Mouse (Mus musculus) liver, embryonic 13.5 days (tissue): ENCODE data around the gene Ppp1r8. TPM values are rescaled to one million over a fixed set of nuclear protein-coding genes. Genes with fewer than 3 reads are reported as not detected.
A peak's percentile ranks its signal among the peaks of the same experiment; 100 is the strongest.
"Not testable (repeated sequence)": the region's sequence is repeated elsewhere in the genome, so short reads cannot be mapped to it uniquely, and the experiment has no call there.

ENCODE experiments used
- ATAC-seq: fragments of 200-750 bp; cut with Nextera tagmentation; 2 replicates; pipeline ENCODE4 v1.8.0; 2017; ENCODE audit warnings: low read depth, mild to moderate bottlenecking, moderate number of reproducible peaks, moderate library complexity
- DNase-seq: peaks from one replicate; pipeline ENCODE4 v3.0.0; 2022
- H3K27ac ChIP-seq: fragments of 300-500 bp; sonication (generic); 2 replicates; pipeline ENCODE4 v1.5.1; 2015; ENCODE audit warnings: moderate library complexity, mild to moderate bottlenecking, inconsistent platforms
- H3K27me3 ChIP-seq: fragments of 300-500 bp; sonication (generic); 2 replicates; pipeline ENCODE4 v1.6.1; 2015; ENCODE audit warnings: mild to moderate bottlenecking, inconsistent platforms
- H3K36me3 ChIP-seq: fragments of 300-500 bp; sonication (generic); 2 replicates; pipeline ENCODE4 v1.6.1; 2015; ENCODE audit warnings: mild to moderate bottlenecking, inconsistent platforms
- H3K4me1 ChIP-seq: fragments of 300-500 bp; sonication (generic); replicated peaks from 2 replicates; pipeline ENCODE4 v1.6.1; 2015; ENCODE audit warnings: inconsistent platforms
- H3K4me2 ChIP-seq: fragments of 300-500 bp; sonication (generic); 2 replicates; pipeline ENCODE4 v1.6.1; 2015; ENCODE audit warnings: inconsistent platforms, mild to moderate bottlenecking, moderate library complexity
- H3K4me3 ChIP-seq: fragments of 300-500 bp; sonication (generic); replicated peaks from 2 replicates; pipeline ENCODE4 v1.5.1; 2015; ENCODE audit warnings: mild to moderate bottlenecking, inconsistent platforms
- H3K9ac ChIP-seq: fragments of 300-500 bp; sonication (generic); 2 replicates; pipeline ENCODE4 v1.6.1; 2015; ENCODE audit warnings: mild to moderate bottlenecking, inconsistent platforms
- H3K9me3 ChIP-seq: fragments of 300-500 bp; sonication (generic); replicated peaks from 2 replicates; pipeline ENCODE4 v1.6.1; 2016; ENCODE audit warnings: inconsistent platforms
- WGBS: fragments of 180-500 bp; shearing (Covaris S2); methylation state at CpG from one replicate; pipeline ENCODE4 v1.1.7; 2015; ENCODE audit not compliant: insufficient replicate concordance; 5-methylcytosine and 5-hydroxymethylcytosine counted together
- polyA plus RNA-seq: library from polyadenylated mRNA; unstranded; fragments of >200 nt; fragmentation: Nextera tagmentation; extraction: Ambion mirVana; gene quantifications from 2 replicates; pipeline ENCODE4 v1.2.1, GENCODE M21; 2015

Gene Ppp1r8
- polyA plus RNA-seq, 1 experiment from 2014 or later = 29.9 TPM

DNA sequence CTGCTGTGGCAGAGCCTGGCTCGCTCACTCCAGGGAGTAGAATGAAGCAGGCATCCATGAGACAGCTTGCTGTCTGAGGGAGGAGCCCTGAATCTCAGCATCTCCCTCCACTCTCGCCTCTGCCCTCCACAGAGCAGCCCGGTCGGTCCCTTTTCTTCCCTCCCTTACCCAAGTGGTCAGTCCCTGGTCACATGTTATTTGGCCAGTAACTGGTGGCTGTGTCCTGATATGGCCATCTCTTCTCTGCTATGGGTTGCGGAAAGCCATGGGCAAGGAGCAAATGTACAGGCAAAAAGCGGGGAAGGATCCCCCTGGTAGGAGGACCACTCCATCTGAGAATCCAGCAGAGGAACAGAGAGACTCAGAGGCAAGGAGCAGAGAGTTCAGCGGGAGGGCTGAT lies 47.8 kb downstream of the Ppp1r8 start:
- ATAC-seq (no peak), DNase-seq (no peak)
- H3K27ac ChIP-seq = no peak overlapping the region
- H3K36me3 ChIP-seq = no peaks in the 10 kb centered on the region
- H3K4me3 ChIP-seq = peak overlapping the region; percentile 53
- peaks cover 19% of the 10 kb centered on the region for H3K4me1 ChIP-seq
- peaks cover 31% of the 10 kb centered on the region for H3K27me3 ChIP-seq
- H3K9ac ChIP-seq = no peak overlapping the region
- peak overlapping the region; percentile 74 for H3K4me2 ChIP-seq
- 63% methylated on average over 7 of the region's 7 CpGs for WGBS
- no peaks in the 10 kb centered on the region for H3K9me3 ChIP-seq

DNA sequence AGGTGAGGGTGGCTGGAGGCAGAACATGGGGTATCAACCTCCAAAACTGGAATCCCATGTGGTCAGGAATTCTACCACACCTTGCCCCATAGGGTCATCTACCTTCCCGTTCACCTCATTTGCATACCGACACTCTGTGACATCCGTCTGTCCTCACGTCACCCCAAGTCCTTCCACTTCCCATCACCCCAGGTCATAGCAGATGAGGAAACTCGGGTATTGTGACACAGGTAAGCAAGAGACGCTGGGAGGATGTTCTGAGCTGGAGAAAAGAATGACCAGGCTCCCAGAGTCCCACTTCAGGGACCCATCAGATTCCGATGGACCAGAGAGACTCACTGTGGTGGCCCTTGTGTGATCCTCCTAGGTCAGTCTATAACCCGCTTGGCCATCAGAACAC lies 48.2 kb downstream of the Ppp1r8 start:
- peaks cover 19% of the 10 kb centered on the region for H3K4me1 ChIP-seq
- 58% methylated on average over 8 of the region's 8 CpGs for WGBS
- H3K27ac ChIP-seq = no peak overlapping the region
- no peak overlapping the region for H3K9ac ChIP-seq
- no peaks in the 10 kb centered on the region for H3K9me3 ChIP-seq
- no peaks in the 10 kb centered on the region for H3K36me3 ChIP-seq
- no peak for ATAC-seq
- peaks cover 31% of the 10 kb centered on the region for H3K27me3 ChIP-seq
- no peak for DNase-seq
- peak overlapping the region; percentile 53 for H3K4me3 ChIP-seq
- peak overlapping the region; percentile 74 for H3K4me2 ChIP-seq

- Histone ChIP-seq H3K4me1 (peaks cover 19% of the 10 kb centered on the region), H3K4me2 (peak overlapping the region; percentile 10; the same call in 1 of the 2 replicates), H3K9me3 (no peaks in the 10 kb centered on the region), H3K27me3 (peaks cover 31% of the 10 kb centered on the region), H3K4me3 (peak overlapping the region; percentile 21; the same call in 1 of the 2 replicates), H3K27ac (no peak overlapping the region; the same call in 1 of the 2 replicates), H3K9ac (no peak overlapping the region), H3K36me3 (no peaks in the 10 kb centered on the region)
- DNase-seq = no peak
- WGBS = 18% methylated on average over 9 of the region's 9 CpGs
- ATAC-seq = no peak
Measured at GRCm38 (mm10) chr4:132794028-132794427, 48.9 kb downstream of the Ppp1r8 start.

DNA sequence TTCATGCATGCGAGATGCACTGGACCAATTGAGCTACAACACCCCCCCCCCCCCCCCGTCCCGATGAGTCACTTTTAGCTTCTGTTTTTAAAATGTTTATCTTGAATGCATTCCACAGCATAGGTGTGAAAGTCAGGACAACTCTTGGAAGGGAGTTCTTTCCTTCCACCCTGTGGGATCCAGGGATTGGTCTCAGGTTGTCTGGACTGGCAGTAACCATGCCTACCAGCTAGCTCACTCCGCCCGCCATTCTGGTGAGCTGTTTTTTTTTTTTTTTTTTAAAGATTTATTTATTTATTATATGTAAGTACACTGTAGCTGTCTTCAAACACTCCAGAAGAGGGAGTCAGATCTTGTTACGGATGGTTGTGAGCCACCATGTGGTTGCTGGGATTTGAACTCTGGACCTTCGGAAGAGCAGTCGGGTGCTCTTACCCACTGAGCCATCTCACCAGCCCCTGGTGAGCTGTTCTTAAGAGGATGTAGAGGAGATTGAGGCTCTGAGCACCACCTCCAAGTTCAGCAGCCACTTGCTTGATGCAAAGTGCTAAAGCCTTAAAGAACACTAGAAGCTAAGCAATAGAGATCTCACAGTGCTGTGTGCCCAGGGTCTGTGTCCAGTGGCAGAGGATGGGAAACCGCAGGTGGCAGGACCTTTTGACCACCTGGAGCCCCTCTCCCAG lies 49.5 kb downstream of the Ppp1r8 start:
- H3K9ac ChIP-seq, ATAC-seq, DNase-seq, H3K36me3 ChIP-seq, H3K9me3 ChIP-seq, H3K27ac ChIP-seq: not testable (repeated sequence)
- Histone ChIP-seq H3K4me3 (peak overlapping the region; percentile 21; the same call in 1 of the 2 replicates), H3K4me1 (peaks cover 19% of the 10 kb centered on the region), H3K4me2 (0 out of 2 replicates have a peak overlapping the region, but pooled peaks have one; percentile 10), H3K27me3 (peaks cover 31% of the 10 kb centered on the region)
- WGBS = 73% methylated on average over 8 of the region's 9 CpGs

DNA sequence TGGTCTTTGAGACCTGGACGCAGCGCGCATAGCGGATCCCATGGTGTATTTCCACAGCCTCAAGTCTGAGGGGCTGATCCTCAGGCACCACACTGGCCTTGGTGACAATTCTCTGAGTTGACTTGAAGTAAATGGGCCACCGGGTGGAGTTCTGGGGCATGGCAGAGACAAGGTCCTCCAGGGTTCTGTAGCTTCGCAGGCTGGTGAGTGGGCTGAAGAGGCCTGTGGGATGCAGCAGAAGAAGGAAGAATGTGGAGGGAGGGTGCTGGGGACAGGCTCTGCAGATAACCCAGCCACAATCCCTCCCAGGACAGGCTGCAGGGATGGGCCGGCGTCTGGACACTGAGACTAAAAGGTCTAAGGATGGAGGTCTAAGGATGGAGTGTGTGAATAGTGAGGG lies 53.2 kb downstream of the Ppp1r8 start:
- Histone ChIP-seq H3K4me3 (no peak overlapping the region), H3K4me2 (no peak overlapping the region), H3K9ac (no peak overlapping the region), H3K27me3 (peaks cover 13% of the 10 kb centered on the region), H3K4me1 (peaks cover 4% of the 10 kb centered on the region; the same call in 1 of the 2 replicates), H3K36me3 (no peaks in the 10 kb centered on the region), H3K9me3 (no peaks in the 10 kb centered on the region), H3K27ac (no peak overlapping the region)
- ATAC-seq = no peak
- 82% methylated on average over 8 of the region's 8 CpGs for WGBS
- DNase-seq = no peak

- Histone ChIP-seq H3K27ac (no peak overlapping the region), H3K27me3 (no peaks in the 10 kb centered on the region), H3K9me3 (no peaks in the 10 kb centered on the region), H3K4me2 (no peak overlapping the region), H3K4me3 (no peak overlapping the region), H3K9ac (no peak overlapping the region), H3K4me1 (peaks cover 17% of the 10 kb centered on the region), H3K36me3 (peaks cover 5% of the 10 kb centered on the region; the same call in 1 of the 2 replicates)
- DNase-seq (no peak), ATAC-seq (no peak)
- WGBS = 86% methylated on average over 13 of the region's 13 CpGs
Measured at GRCm38 (mm10) chr4:132785228-132785627, 57.7 kb downstream of the Ppp1r8 start.

- Histone ChIP-seq H3K27ac (no peak overlapping the region), H3K36me3 (peaks cover 20% of the 10 kb centered on the region), H3K9ac (no peak overlapping the region), H3K4me2 (no peak overlapping the region), H3K4me3 (no peak overlapping the region), H3K27me3 (no peaks in the 10 kb centered on the region), H3K9me3 (no peaks in the 10 kb centered on the region), H3K4me1 (peaks cover 17% of the 10 kb centered on the region)
- WGBS = 63% methylated on average over 2 of the region's 2 CpGs
- ATAC-seq (no peak), DNase-seq (no peak)
Measured at GRCm38 (mm10) chr4:132783732-132784131, 59.2 kb downstream of the Ppp1r8 start.

DNA sequence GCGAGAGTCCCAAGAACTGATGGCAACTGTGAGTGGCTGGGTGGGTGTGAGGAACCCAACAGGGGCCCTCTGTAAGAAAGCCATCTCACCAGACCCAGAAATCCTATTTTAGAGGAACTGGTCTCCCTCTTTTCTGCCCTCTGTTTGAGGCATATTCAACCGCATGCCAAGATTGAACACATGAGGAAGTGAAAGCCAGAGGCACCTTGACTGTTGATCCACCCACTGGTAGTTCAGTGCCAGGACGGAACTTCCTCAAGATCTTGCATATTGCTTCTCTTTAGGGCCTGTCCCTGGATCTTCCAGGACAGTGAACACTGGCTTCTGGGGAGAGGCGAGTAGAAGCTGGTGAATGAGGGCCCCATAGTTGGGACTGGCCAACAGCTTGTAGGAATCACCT lies 62.7 kb downstream of the Ppp1r8 start:
- Histone ChIP-seq H3K27me3 (no peaks in the 10 kb centered on the region), H3K27ac (no peak overlapping the region), H3K4me1 (peaks cover 17% of the 10 kb centered on the region), H3K9me3 (no peaks in the 10 kb centered on the region), H3K9ac (no peak overlapping the region), H3K4me3 (no peak overlapping the region), H3K36me3 (peaks cover 55% of the 10 kb centered on the region), H3K4me2 (no peak overlapping the region)
- no peak for DNase-seq
- ATAC-seq = no peak
- WGBS = 79% methylated on average over 4 of the region's 4 CpGs

- Histone ChIP-seq H3K4me2 (no peak overlapping the region), H3K36me3 (peaks cover 70% of the 10 kb centered on the region), H3K9ac (no peak overlapping the region), H3K4me1 (peaks cover 11% of the 10 kb centered on the region), H3K27me3 (no peaks in the 10 kb centered on the region), H3K27ac (no peak overlapping the region), H3K4me3 (no peak overlapping the region), H3K9me3 (no peaks in the 10 kb centered on the region)
- ATAC-seq (no peak), DNase-seq (no peak)
- 92% methylated on average over 6 of the region's 6 CpGs for WGBS
Measured at GRCm38 (mm10) chr4:132778562-132779201, 64.3 kb downstream of the Ppp1r8 start.

Other genes with a start within 250 kb of the Ppp1r8 start
- gene Eya3, start 204.2 kb downstream of the Ppp1r8 start, polyA plus RNA-seq = 15.0 and 20.9 TPM in 2 replicates
- gene Xkr8, start 110.6 kb downstream of the Ppp1r8 start, polyA plus RNA-seq = 3.5 and 3.6 TPM in 2 replicates
- 1.1 and 1.2 TPM in 2 replicates for gene Smpdl3b, start 85.9 kb downstream of the Ppp1r8 start, polyA plus RNA-seq
- 107 and 117 TPM in 2 replicates for gene Rpa2, start 74.8 kb downstream of the Ppp1r8 start, polyA plus RNA-seq
- 1.7 and 2.4 TPM in 2 replicates for gene Themis2, start 46.8 kb downstream of the Ppp1r8 start, polyA plus RNA-seq
- 17.6 and 20.5 TPM in 2 replicates for gene Stx12, start 41.3 kb upstream of the Ppp1r8 start, polyA plus RNA-seq
- gene Fam76a, start 79.4 kb upstream of the Ppp1r8 start, polyA plus RNA-seq = 25.1 and 25.9 TPM in 2 replicates
- 0.47 and 0.65 TPM in 2 replicates for gene Fgr, start 130.9 kb upstream of the Ppp1r8 start, polyA plus RNA-seq
- gene Ahdc1, start 168.1 kb upstream of the Ppp1r8 start, polyA plus RNA-seq = 1.3 and 1.4 TPM in 2 replicates